Mouse (Mus musculus): ENCODE results near the gene Vmn1r86. TPM values are rescaled to one million over a fixed set of nuclear protein-coding genes. Genes with fewer than 3 reads are reported as not detected.

The Vmn1r86 gene
- polyA plus RNA-seq (2014; fragmentation: Illumina TruSeq; extraction: RNeasy Lipid Tissue Mini Kit (QIAGEN cat#74804); ENCODE audit: low read depth, low replicate concordance) = not detected

GRCm38 (mm10) chr7:13119817-13120216, at the start of gene Vmn1r86:
TSS of gene Vmn1r86 (minus strand) at chr7:13119917.

DNA sequence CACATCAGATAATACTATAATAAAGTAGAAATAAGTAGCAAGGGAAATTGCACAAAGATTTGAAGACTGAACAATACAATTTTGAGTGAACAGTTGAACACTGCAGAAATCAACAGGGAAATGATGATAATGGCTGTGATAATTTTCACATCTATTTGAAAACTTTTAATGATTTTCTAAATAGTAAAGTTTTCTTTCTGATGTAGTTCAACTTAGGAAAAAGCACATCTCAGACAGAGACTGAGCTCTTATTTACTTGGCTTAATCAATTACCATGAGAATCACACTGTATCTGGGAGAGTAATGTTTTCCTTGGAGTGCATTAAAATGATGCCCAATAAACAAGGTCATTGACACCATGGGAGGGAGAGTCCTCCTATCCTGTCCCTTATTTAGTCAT, 39.6 kb upstream of the Vmn1r86 start, which contains the start of gene Vmn1r88:
TSS of gene Vmn1r88 (plus strand) at position 301 of the 400 bp plus-strand sequence.

GRCm38 (mm10) chr7:13140057-13140456, 20.3 kb upstream of the Vmn1r86 start, which contains the start of gene Vmn1r87:
TSS of gene Vmn1r87 (minus strand) at chr7:13140157.

DNA sequence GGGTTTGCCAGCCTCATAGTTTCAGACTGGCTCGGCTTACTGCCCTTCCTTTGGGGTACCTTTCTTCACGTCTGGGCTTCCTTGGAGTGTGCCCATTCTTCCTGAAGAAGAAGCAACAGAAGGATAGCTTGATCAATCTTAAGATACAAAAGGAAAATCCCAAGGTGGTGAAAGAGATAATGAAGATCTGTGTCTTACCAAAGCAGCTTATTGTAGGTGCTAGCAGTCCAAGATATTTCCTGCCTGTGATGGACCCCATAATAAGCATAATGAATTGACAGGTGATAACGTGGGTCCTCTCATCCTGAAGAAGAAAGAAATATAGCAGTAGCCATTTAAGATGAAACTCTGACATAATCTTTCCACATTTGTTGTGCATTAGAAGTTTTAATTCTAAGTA, 24.6 kb downstream of the Vmn1r86 start, which contains the start of gene Vmn1r85:
TSS of gene Vmn1r85 (minus strand) at position 101 of the 400 bp plus-strand sequence.

GRCm38 (mm10) chr7:13054287-13055010, 65.3 kb downstream of the Vmn1r86 start, which contains the start of gene Mzf1:
TSS of gene Mzf1 (minus strand) at chr7:13054764.

Other genes starting within 250 kb of the Vmn1r86 start
- 3.2 TPM for gene Zfp128, start 238.7 kb downstream of the Vmn1r86 start, polyA plus RNA-seq (2014; fragmentation: Illumina TruSeq; extraction: RNeasy Lipid Tissue Mini Kit (QIAGEN cat#74804); ENCODE audit: low read depth, low replicate concordance)
- gene Zscan22, start 222.1 kb downstream of the Vmn1r86 start, polyA plus RNA-seq (2014; fragmentation: Illumina TruSeq; extraction: RNeasy Lipid Tissue Mini Kit (QIAGEN cat#74804); ENCODE audit: low read depth, low replicate concordance) = 9.7 TPM
- gene Rps5, start 197.6 kb downstream of the Vmn1r86 start, polyA plus RNA-seq (2014; fragmentation: Illumina TruSeq; extraction: RNeasy Lipid Tissue Mini Kit (QIAGEN cat#74804); ENCODE audit: low read depth, low replicate concordance) = 1,193 TPM
- gene Rnf225, start 192.5 kb downstream of the Vmn1r86 start, polyA plus RNA-seq (2014; fragmentation: Illumina TruSeq; extraction: RNeasy Lipid Tissue Mini Kit (QIAGEN cat#74804); ENCODE audit: low read depth, low replicate concordance) = 2.3 TPM
- 6.8 TPM for gene Zfp324, start 154.1 kb downstream of the Vmn1r86 start, polyA plus RNA-seq (2014; fragmentation: Illumina TruSeq; extraction: RNeasy Lipid Tissue Mini Kit (QIAGEN cat#74804); ENCODE audit: low read depth, low replicate concordance)
- 9.2 TPM for gene Zfp446, start 142.1 kb downstream of the Vmn1r86 start, polyA plus RNA-seq (2014; fragmentation: Illumina TruSeq; extraction: RNeasy Lipid Tissue Mini Kit (QIAGEN cat#74804); ENCODE audit: low read depth, low replicate concordance)
- gene Slc27a5, start 121.7 kb downstream of the Vmn1r86 start, polyA plus RNA-seq (2014; fragmentation: Illumina TruSeq; extraction: RNeasy Lipid Tissue Mini Kit (QIAGEN cat#74804); ENCODE audit: low read depth, low replicate concordance) = not detected
- gene Trim28, start 120.8 kb downstream of the Vmn1r86 start, polyA plus RNA-seq (2014; fragmentation: Illumina TruSeq; extraction: RNeasy Lipid Tissue Mini Kit (QIAGEN cat#74804); ENCODE audit: low read depth, low replicate concordance) = 177 TPM
- gene Zbtb45, start 109.9 kb downstream of the Vmn1r86 start, polyA plus RNA-seq (2014; fragmentation: Illumina TruSeq; extraction: RNeasy Lipid Tissue Mini Kit (QIAGEN cat#74804); ENCODE audit: low read depth, low replicate concordance) = 11.0 TPM
- 207 TPM for gene Chmp2a, start 85.1 kb downstream of the Vmn1r86 start, polyA plus RNA-seq (2014; fragmentation: Illumina TruSeq; extraction: RNeasy Lipid Tissue Mini Kit (QIAGEN cat#74804); ENCODE audit: low read depth, low replicate concordance)
- 155 TPM for gene Ube2m, start 81.6 kb downstream of the Vmn1r86 start, polyA plus RNA-seq (2014; fragmentation: Illumina TruSeq; extraction: RNeasy Lipid Tissue Mini Kit (QIAGEN cat#74804); ENCODE audit: low read depth, low replicate concordance)
- gene Mzf1, start 65.2 kb downstream of the Vmn1r86 start, polyA plus RNA-seq (2014; fragmentation: Illumina TruSeq; extraction: RNeasy Lipid Tissue Mini Kit (QIAGEN cat#74804); ENCODE audit: low read depth, low replicate concordance) = 3.6 TPM
- gene Vmn1r85, start 24.7 kb downstream of the Vmn1r86 start, polyA plus RNA-seq (2014; fragmentation: Illumina TruSeq; extraction: RNeasy Lipid Tissue Mini Kit (QIAGEN cat#74804); ENCODE audit: low read depth, low replicate concordance) = not detected
- not detected for gene Vmn1r87, start 20.2 kb upstream of the Vmn1r86 start, polyA plus RNA-seq (2014; fragmentation: Illumina TruSeq; extraction: RNeasy Lipid Tissue Mini Kit (QIAGEN cat#74804); ENCODE audit: low read depth, low replicate concordance)
- gene Vmn1r88, start 39.7 kb upstream of the Vmn1r86 start, polyA plus RNA-seq (2014; fragmentation: Illumina TruSeq; extraction: RNeasy Lipid Tissue Mini Kit (QIAGEN cat#74804); ENCODE audit: low read depth, low replicate concordance) = not detected
- gene Vmn1r89, start 93.1 kb upstream of the Vmn1r86 start, polyA plus RNA-seq (2014; fragmentation: Illumina TruSeq; extraction: RNeasy Lipid Tissue Mini Kit (QIAGEN cat#74804); ENCODE audit: low read depth, low replicate concordance) = not detected
- gene Lig1, start 157.4 kb upstream of the Vmn1r86 start, polyA plus RNA-seq (2014; fragmentation: Illumina TruSeq; extraction: RNeasy Lipid Tissue Mini Kit (QIAGEN cat#74804); ENCODE audit: low read depth, low replicate concordance) = 9.8 TPM
- 7.6 TPM for gene Zswim9, start 158.8 kb upstream of the Vmn1r86 start, polyA plus RNA-seq (2014; fragmentation: Illumina TruSeq; extraction: RNeasy Lipid Tissue Mini Kit (QIAGEN cat#74804); ENCODE audit: low read depth, low replicate concordance)
- gene Pla2g4c, start 204.7 kb upstream of the Vmn1r86 start, polyA plus RNA-seq (2014; fragmentation: Illumina TruSeq; extraction: RNeasy Lipid Tissue Mini Kit (QIAGEN cat#74804); ENCODE audit: low read depth, low replicate concordance) = 1.9 TPM

Measured in adipose tissue, adult 10 weeks (tissue).